17 mouse cellular contexts compared by ENCODE assay signal in the genomic region with DNA sequence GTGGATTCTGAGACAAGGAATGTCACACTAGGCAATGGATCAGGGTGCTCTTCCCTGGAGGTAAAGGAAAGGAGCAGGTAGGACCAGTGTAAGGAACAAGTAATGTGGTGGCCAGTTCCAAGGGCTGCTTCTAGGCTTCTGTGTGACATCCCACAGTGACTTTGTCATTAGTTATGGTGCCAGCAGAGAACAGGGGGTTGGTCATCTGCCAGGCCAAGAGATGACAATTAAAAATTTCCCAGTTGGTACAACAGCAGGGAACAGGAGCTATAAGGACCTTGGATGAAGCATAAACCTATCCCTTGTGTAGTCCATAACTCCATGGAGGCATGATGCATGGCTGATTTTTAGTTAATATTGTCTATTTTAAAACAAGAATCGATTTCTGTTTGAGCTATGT.
"Had no signal": no experiment of that assay in that cellular context is flagged by ENCODE, and none has a peak within 500 bp of the region (broad histone marks: within the 10 kb centered on the region; RNA-seq: fewer than 3 reads in every experiment).

No protein-coding gene starts in this region.

- H3K4me3 ChIP-seq: layer of hippocampus, adult 2 months; limb, embryonic 15.5 days; liver, embryonic 12.5 days; megakaryocyte, embryonic 14.5 days; midbrain, embryonic 12.5 days; neural tube, embryonic 13.5 days; stomach, embryonic 15.5 days had no signal

- H3K36me3 ChIP-seq: limb, embryonic 15.5 days; liver, embryonic 12.5 days; midbrain, embryonic 12.5 days; neural tube, embryonic 13.5 days; stomach, embryonic 15.5 days had no signal

- H3K9ac ChIP-seq: limb, embryonic 15.5 days; liver, embryonic 12.5 days; lung, embryonic 14.5 days; midbrain, embryonic 12.5 days; neural tube, embryonic 13.5 days; stomach, embryonic 15.5 days had no signal

- H3K27ac ChIP-seq: layer of hippocampus, adult 2 months; limb, embryonic 15.5 days; liver, embryonic 12.5 days; midbrain, embryonic 12.5 days; neural tube, embryonic 13.5 days; stomach, embryonic 15.5 days had no signal

- H3K4me1 ChIP-seq: limb, embryonic 15.5 days; liver, embryonic 12.5 days; midbrain, embryonic 12.5 days; neural tube, embryonic 13.5 days; stomach, embryonic 15.5 days had no signal

- H3K27me3 ChIP-seq: limb, embryonic 15.5 days; liver, embryonic 12.5 days; megakaryocyte, embryonic 14.5 days; midbrain, embryonic 12.5 days; neural tube, embryonic 13.5 days; stomach, embryonic 15.5 days had no signal

- H3K4me2 ChIP-seq: limb, embryonic 15.5 days; liver, embryonic 12.5 days; lung, embryonic 14.5 days; midbrain, embryonic 12.5 days; neural tube, embryonic 13.5 days; stomach, embryonic 15.5 days had no signal

- H3K9me3 ChIP-seq: limb, embryonic 15.5 days; liver, embryonic 12.5 days; megakaryocyte, embryonic 14.5 days; midbrain, embryonic 12.5 days; neural tube, embryonic 13.5 days; stomach, embryonic 15.5 days had no signal

- ATAC-seq: liver, embryonic 12.5 days; midbrain, embryonic 16.5 days had no signal

- DNase-seq: kidney, postnatal 10 days; kidney, postnatal 4 days; lung, embryonic 14.5 days; lung, postnatal 10 days; lung, postnatal 4 days; retina, postnatal 1 day; right cerebral cortex, postnatal 4 days; spleen, adult 18-20 months; thymus, adult 2 months had no signal
